Mouse (Mus musculus): ENCODE data around the gene Sec61b. TPM values are rescaled to one million over a fixed set of nuclear protein-coding genes. Genes with fewer than 3 reads are reported as not detected.
A peak's percentile ranks its signal among the peaks of the same experiment; 100 is the strongest.

The Sec61b gene
- 163 and 189 TPM in 2 replicates for polyA plus RNA-seq (2011; ENCODE audit: insufficient read depth, insufficient read length, low read depth, missing spikeins)

- Histone ChIP-seq H3K4me3 (ENCODE audit: low read depth, low read length) (peak within 1 kb of the TSS; percentile 86), H3K27ac (ENCODE audit: insufficient read depth, low read length) (peak within 1 kb of the TSS; percentile 45), H3K9ac (ENCODE audit: low read depth, poor library complexity, severe bottlenecking) (peak within 1 kb of the TSS; percentile 68), H3K4me1 (ENCODE audit: control insufficient read depth, insufficient read depth, low read length) (no peaks in the 10 kb centered on the region), H3K9me3 (replicated peaks; ENCODE audit: control insufficient read depth, insufficient read depth, low read length, poor library complexity, severe bottlenecking) (no peaks in the 10 kb centered on the region), H3K27me3 (ENCODE audit: control insufficient read depth, insufficient read depth, low read length, poor library complexity, severe bottlenecking) (no peaks in the 10 kb centered on the region), H3K36me3 (ENCODE audit: control insufficient read depth, insufficient read depth, low read length, poor library complexity, severe bottlenecking) (peaks cover 9% of the 10 kb centered on the region; the same call in 1 of the 2 replicates)
- TF ChIP-seq CTCF (IDR thresholded peaks at IDR 0.05; ENCODE audit: low read depth, low read length) (no peak), POLR2A (IDR thresholded peaks at IDR 0.05; ENCODE audit: insufficient read depth, low read length) (peak; percentile 65)
Observed at GRCm38 (mm10) chr4:47473968-47474729, at the start of gene Sec61b, which contains the start of gene Alg2. Gene Sec61b (plus strand): TSS chr4:47474658. Gene Alg2 (minus strand): TSS chr4:47474333.

- H3K4me1 ChIP-seq (ENCODE audit: control insufficient read depth, insufficient read depth, low read length): no peaks in the 10 kb centered on the region
- no peaks in the 10 kb centered on the region for H3K9me3 ChIP-seq (replicated peaks; ENCODE audit: control insufficient read depth, insufficient read depth, low read length, poor library complexity, severe bottlenecking)
- no peak for TF ChIP-seq POLR2A (IDR thresholded peaks at IDR 0.05; ENCODE audit: insufficient read depth, low read length)
- TF ChIP-seq EP300 (IDR thresholded peaks at IDR 0.05; ENCODE audit: insufficient read depth, low read depth, low read length): no peak
- no peak for TF ChIP-seq CTCF (IDR thresholded peaks at IDR 0.05; ENCODE audit: low read depth, low read length)
- H3K27ac ChIP-seq (ENCODE audit: insufficient read depth, low read length): no peak overlapping the region
- no peaks in the 10 kb centered on the region for H3K36me3 ChIP-seq (ENCODE audit: control insufficient read depth, insufficient read depth, low read length, poor library complexity, severe bottlenecking)
- no peak overlapping the region for H3K9ac ChIP-seq (ENCODE audit: low read depth, poor library complexity, severe bottlenecking)
- H3K27me3 ChIP-seq (ENCODE audit: control insufficient read depth, insufficient read depth, low read length, poor library complexity, severe bottlenecking): no peaks in the 10 kb centered on the region
- H3K4me3 ChIP-seq (ENCODE audit: low read depth, low read length): no peak overlapping the region
Observed at GRCm38 (mm10) chr4:47425247-47425830, 49.1 kb upstream of the Sec61b start.

- no peak overlapping the region for H3K9ac ChIP-seq (ENCODE audit: low read depth, poor library complexity, severe bottlenecking)
- H3K4me1 ChIP-seq (ENCODE audit: control insufficient read depth, insufficient read depth, low read length): no peaks in the 10 kb centered on the region
- H3K27ac ChIP-seq (ENCODE audit: insufficient read depth, low read length): no peak overlapping the region
- TF ChIP-seq CTCF (IDR thresholded peaks at IDR 0.05; ENCODE audit: low read depth, low read length): no peak
- no peak for TF ChIP-seq POLR2A (IDR thresholded peaks at IDR 0.05; ENCODE audit: insufficient read depth, low read length)
- no peak for TF ChIP-seq EP300 (IDR thresholded peaks at IDR 0.05; ENCODE audit: insufficient read depth, low read depth, low read length)
- no peaks in the 10 kb centered on the region for H3K27me3 ChIP-seq (ENCODE audit: control insufficient read depth, insufficient read depth, low read length, poor library complexity, severe bottlenecking)
- no peak overlapping the region for H3K4me3 ChIP-seq (ENCODE audit: low read depth, low read length)
- no peaks in the 10 kb centered on the region for H3K36me3 ChIP-seq (ENCODE audit: control insufficient read depth, insufficient read depth, low read length, poor library complexity, severe bottlenecking)
- H3K9me3 ChIP-seq (replicated peaks; ENCODE audit: control insufficient read depth, insufficient read depth, low read length, poor library complexity, severe bottlenecking): no peaks in the 10 kb centered on the region
Observed at GRCm38 (mm10) chr4:47427606-47428005, 46.9 kb upstream of the Sec61b start.

- no peaks in the 10 kb centered on the region for H3K27me3 ChIP-seq (ENCODE audit: control insufficient read depth, insufficient read depth, low read length, poor library complexity, severe bottlenecking)
- TF ChIP-seq CTCF (IDR thresholded peaks at IDR 0.05; ENCODE audit: low read depth, low read length) (no peak), EP300 (IDR thresholded peaks at IDR 0.05; ENCODE audit: insufficient read depth, low read depth, low read length) (no peak)
Observed at GRCm38 (mm10) chr4:47430557-47430956, 43.9 kb upstream of the Sec61b start.

GRCm38 (mm10) chr4:47431081-47431480 is 43.4 kb upstream of the Sec61b start:
- H3K27ac ChIP-seq (ENCODE audit: insufficient read depth, low read length): no peak overlapping the region
- H3K27me3 ChIP-seq (ENCODE audit: control insufficient read depth, insufficient read depth, low read length, poor library complexity, severe bottlenecking): no peaks in the 10 kb centered on the region
- no peaks in the 10 kb centered on the region for H3K4me1 ChIP-seq (ENCODE audit: control insufficient read depth, insufficient read depth, low read length)
- no peak for TF ChIP-seq CTCF (IDR thresholded peaks at IDR 0.05; ENCODE audit: low read depth, low read length)
- no peaks in the 10 kb centered on the region for H3K36me3 ChIP-seq (ENCODE audit: control insufficient read depth, insufficient read depth, low read length, poor library complexity, severe bottlenecking)
- no peaks in the 10 kb centered on the region for H3K9me3 ChIP-seq (replicated peaks; ENCODE audit: control insufficient read depth, insufficient read depth, low read length, poor library complexity, severe bottlenecking)
- no peak overlapping the region for H3K4me3 ChIP-seq (ENCODE audit: low read depth, low read length)
- no peak overlapping the region for H3K9ac ChIP-seq (ENCODE audit: low read depth, poor library complexity, severe bottlenecking)

More at GRCm38 (mm10) chr4:47430557-47430956, 43.9 kb upstream of the Sec61b start:
- no peaks in the 10 kb centered on the region for H3K36me3 ChIP-seq (ENCODE audit: control insufficient read depth, insufficient read depth, low read length, poor library complexity, severe bottlenecking)
- no peaks in the 10 kb centered on the region for H3K9me3 ChIP-seq (replicated peaks; ENCODE audit: control insufficient read depth, insufficient read depth, low read length, poor library complexity, severe bottlenecking)
- no peak overlapping the region for H3K4me3 ChIP-seq (ENCODE audit: low read depth, low read length)
- H3K9ac ChIP-seq (ENCODE audit: low read depth, poor library complexity, severe bottlenecking): no peak overlapping the region
- H3K27ac ChIP-seq (ENCODE audit: insufficient read depth, low read length): no peak overlapping the region
- no peaks in the 10 kb centered on the region for H3K4me1 ChIP-seq (ENCODE audit: control insufficient read depth, insufficient read depth, low read length)

- no peak overlapping the region for H3K27ac ChIP-seq (ENCODE audit: insufficient read depth, low read length)
- no peaks in the 10 kb centered on the region for H3K9me3 ChIP-seq (replicated peaks; ENCODE audit: control insufficient read depth, insufficient read depth, low read length, poor library complexity, severe bottlenecking)
- no peak overlapping the region for H3K4me3 ChIP-seq (ENCODE audit: low read depth, low read length)
- H3K36me3 ChIP-seq (ENCODE audit: control insufficient read depth, insufficient read depth, low read length, poor library complexity, severe bottlenecking): no peaks in the 10 kb centered on the region
- TF ChIP-seq POLR2A (IDR thresholded peaks at IDR 0.05; ENCODE audit: insufficient read depth, low read length) (no peak), CTCF (IDR thresholded peaks at IDR 0.05; ENCODE audit: low read depth, low read length) (no peak), EP300 (IDR thresholded peaks at IDR 0.05; ENCODE audit: insufficient read depth, low read depth, low read length) (no peak)
- H3K4me1 ChIP-seq (ENCODE audit: control insufficient read depth, insufficient read depth, low read length): no peaks in the 10 kb centered on the region
- no peak overlapping the region for H3K9ac ChIP-seq (ENCODE audit: low read depth, poor library complexity, severe bottlenecking)
- no peaks in the 10 kb centered on the region for H3K27me3 ChIP-seq (ENCODE audit: control insufficient read depth, insufficient read depth, low read length, poor library complexity, severe bottlenecking)
Observed at GRCm38 (mm10) chr4:47432766-47433165, 41.7 kb upstream of the Sec61b start.

All from ES-Bruce4 (cell line).